Mouse (Mus musculus) myocyte (in vitro differentiated cells): Measurements from ENCODE around the gene Zfp747. TPM values are rescaled to one million over a fixed set of nuclear protein-coding genes. Genes with fewer than 3 reads are reported as not detected.
"Not testable (repeated sequence)": the region's sequence is repeated elsewhere in the genome, so short reads cannot be mapped to it uniquely, and the experiment has no call there.

Experiments
- H3K27me3 ChIP-seq: one replicate; pipeline ENCODE4 v1.6.1; 2011; ENCODE audit not compliant: control insufficient read depth, insufficient read depth, insufficient read length
- H3K36me3 ChIP-seq: one replicate; pipeline ENCODE4 v1.6.1; 2011; ENCODE audit not compliant: control insufficient read depth, insufficient read depth
- H3K4me2 ChIP-seq: one replicate; pipeline ENCODE4 v1.6.1; 2011; ENCODE audit warnings: low read depth, control low read depth
- H3K4me3 ChIP-seq: one replicate; pipeline ENCODE4 v1.5.1; 2011; ENCODE audit warnings: mild to moderate bottlenecking, control low read depth, moderate library complexity
- H3K79me2 ChIP-seq: one replicate; pipeline ENCODE4 v1.6.1; 2011; ENCODE audit not compliant: control insufficient read depth, insufficient read depth
- H3ac ChIP-seq: one replicate; pipeline ENCODE4 v1.6.1; 2011; ENCODE audit not compliant: control insufficient read depth, insufficient read length
- CEBPB ChIP-seq: IDR thresholded peaks from 2 replicates; pipeline ENCODE4 v1.6.1; 2011; ENCODE audit warnings: mild to moderate bottlenecking, moderate library complexity; ENCODE audit not compliant: poor library complexity, insufficient read depth, severe bottlenecking
- E2F4 ChIP-seq: IDR thresholded peaks from one replicate; pipeline ENCODE4 v1.6.1; 2011; ENCODE audit warnings: mild to moderate bottlenecking, control low read depth, moderate library complexity; ENCODE audit not compliant: insufficient read depth
- MAX ChIP-seq: IDR thresholded peaks from one replicate; pipeline ENCODE4 v1.6.1; 2011; ENCODE audit warnings: low read depth, mild to moderate bottlenecking, control low read depth
- MYOD1 ChIP-seq, 3 experiments: IDR thresholded peaks; one replicate each; pipeline ENCODE4 v1.6.1; 2011; ENCODE audit warnings: control low read depth in 2 of 3, low read depth in 2 of 3, mild to moderate bottlenecking in 2 of 3, moderate library complexity in 1 of 3; ENCODE audit not compliant: insufficient read length in 2 of 3, control insufficient read depth in 1 of 3
- MYOG ChIP-seq, 3 experiments: IDR thresholded peaks; one replicate each; pipeline ENCODE4 v1.6.1; 2011; ENCODE audit warnings: control low read depth in 2 of 3, low read depth in 2 of 3, mild to moderate bottlenecking in 2 of 3; ENCODE audit not compliant: insufficient read length in 2 of 3, control insufficient read depth in 1 of 3, insufficient read depth in 1 of 3
- POLR2A ChIP-seq: IDR thresholded peaks from one replicate; pipeline ENCODE4 v1.6.1; 2011; ENCODE audit warnings: low read depth, mild to moderate bottlenecking, control low read depth, moderate library complexity; ENCODE audit not compliant: insufficient read length
- POLR2AphosphoS2 ChIP-seq: IDR thresholded peaks from one replicate; pipeline ENCODE4 v1.6.1; 2011; ENCODE audit warnings: low read depth, control low read depth; ENCODE audit not compliant: insufficient read length
- REST ChIP-seq: IDR thresholded peaks from one replicate; pipeline ENCODE4 v1.6.1; 2011; ENCODE audit warnings: mild to moderate bottlenecking, control low read depth, moderate library complexity; ENCODE audit not compliant: insufficient read depth, insufficient read length
- SRF ChIP-seq: IDR thresholded peaks from one replicate; pipeline ENCODE4 v1.6.1; 2011; ENCODE audit warnings: low read depth; ENCODE audit not compliant: control insufficient read depth, insufficient read length
- TCF12 ChIP-seq: IDR thresholded peaks from one replicate; pipeline ENCODE4 v1.6.1; 2011; ENCODE audit warnings: mild to moderate bottlenecking, control low read depth; ENCODE audit not compliant: poor library complexity, insufficient read depth, severe bottlenecking
- TCF3 ChIP-seq: IDR thresholded peaks from one replicate; pipeline ENCODE4 v1.6.1; 2011; ENCODE audit warnings: low read depth, control low read depth; ENCODE audit not compliant: insufficient read length
- USF1 ChIP-seq: IDR thresholded peaks from one replicate; pipeline ENCODE4 v1.6.1; 2011; ENCODE audit warnings: low read depth, mild to moderate bottlenecking, control low read depth, moderate library complexity
- polyA plus RNA-seq: library from polyadenylated mRNA; unstranded; fragments of >200 nt; fragmentation: generic; extraction: Trizol; gene quantifications from one replicate; pipeline ENCODE4 v1.2.1, GENCODE M21; 2012; ENCODE audit warnings: missing spikeins

Zfp747 gene
- polyA plus RNA-seq, 1 experiment: 3.6 TPM

DNA sequence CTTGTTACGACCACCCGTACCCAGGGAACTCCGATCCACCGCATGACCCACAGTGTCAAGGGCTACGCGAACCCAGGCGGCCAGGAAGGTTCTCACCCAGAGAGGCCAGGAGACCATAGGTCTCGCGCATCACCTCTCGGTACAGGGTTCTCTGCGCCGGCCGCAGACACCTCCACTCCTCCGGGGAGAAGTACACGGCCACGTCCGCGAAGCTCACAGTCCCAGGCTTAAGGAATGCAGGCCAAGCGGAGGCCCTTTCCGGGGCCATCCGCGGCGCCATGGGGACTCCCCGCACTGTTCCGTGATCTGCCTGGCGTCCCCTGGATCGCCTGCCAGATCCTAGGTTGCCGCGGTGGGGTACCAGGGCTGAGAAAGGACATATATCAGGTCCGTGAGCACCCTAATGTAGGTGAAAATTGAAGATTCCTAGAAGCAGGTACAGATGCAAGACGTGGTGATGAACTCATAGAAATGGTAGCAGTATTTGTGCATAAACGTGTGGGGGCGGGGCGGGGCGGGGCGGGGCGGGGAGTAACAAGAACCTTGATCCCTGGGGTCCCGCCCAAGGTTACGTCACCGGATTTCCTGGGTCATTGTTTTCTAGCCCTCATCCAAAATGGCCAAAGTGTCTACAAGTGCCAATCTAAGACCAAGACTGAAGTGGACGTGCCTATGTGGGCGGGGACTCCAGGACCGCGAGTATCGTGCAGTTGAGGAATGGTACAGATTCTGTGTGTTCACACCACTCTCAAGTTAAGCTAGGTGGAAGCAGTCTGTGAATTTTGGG is 17.5 kb upstream of the Zfp747 start, which contains the start of gene E430018J23Rik:
TSS of gene E430018J23Rik (minus strand) at position 473 of the 787 bp plus-strand sequence.
- H3K4me3 ChIP-seq: peak within 1 kb of the TSS; percentile 69
- no peaks in the 10 kb centered on the region for H3K79me2 ChIP-seq
- no peaks in the 10 kb centered on the region for H3K36me3 ChIP-seq
- H3ac ChIP-seq: peak within 1 kb of the TSS; percentile 60
- H3K4me2 ChIP-seq: peak within 1 kb of the TSS; percentile 83
- H3K27me3 ChIP-seq: peaks cover 5% of the 10 kb centered on the region
- TF ChIP-seq MYOG (IDR thresholded peaks at IDR 0.05; ENCODE audit: control insufficient read depth in 1 of 3, insufficient read depth in 1 of 3, insufficient read length in 2 of 3, low read depth in 2 of 3) (no peak), REST (no peak), POLR2A (peak; percentile 73), E2F4 (no peak), MYOD1 (IDR thresholded peaks at IDR 0.05; ENCODE audit: control insufficient read depth in 1 of 3, insufficient read length in 2 of 3, low read depth in 2 of 3) (no peak), CEBPB (no peak), SRF (no peak), USF1 (no peak), MAX (no peak), TCF3 (no peak), TCF12 (no peak), POLR2AphosphoS2 (peak; percentile 60)

DNA sequence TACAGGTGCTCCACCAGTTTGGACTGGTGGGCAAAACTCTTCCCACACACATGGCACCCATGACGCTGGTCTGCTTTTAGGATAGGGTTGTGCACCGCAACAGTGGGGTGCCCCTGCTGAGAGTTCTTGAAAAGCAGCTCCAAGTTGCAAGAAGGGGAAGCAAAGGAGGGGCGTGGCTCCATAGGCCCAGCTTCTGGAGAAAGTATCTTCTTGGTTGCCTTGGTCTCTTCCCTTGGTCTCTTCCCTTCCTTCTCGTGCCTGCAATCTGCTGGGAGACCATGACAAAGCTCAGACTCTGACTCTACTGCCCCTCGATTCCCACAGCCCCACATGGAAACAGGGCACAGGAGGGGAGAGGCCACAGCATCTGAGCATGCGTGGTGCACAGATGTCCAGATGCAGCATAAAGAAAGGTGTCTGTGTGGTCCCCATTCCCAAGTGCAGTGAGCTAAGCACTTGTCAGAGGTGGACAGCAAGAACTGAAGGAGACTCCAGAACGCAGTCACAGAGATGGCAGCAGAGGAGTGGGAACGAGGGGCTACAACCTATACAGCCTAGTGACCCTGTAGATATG is 16.5 kb upstream of the Zfp747 start:
- Histone ChIP-seq H3K27me3 (no peaks in the 10 kb centered on the region), H3K4me3 (peak overlapping the region; percentile 69), H3ac (no peak overlapping the region), H3K4me2 (peak overlapping the region; percentile 81), H3K79me2 (no peaks in the 10 kb centered on the region), H3K36me3 (no peaks in the 10 kb centered on the region)
- TF ChIP-seq MAX (no peak), POLR2A (no peak), CEBPB (no peak), MYOG (IDR thresholded peaks at IDR 0.05; ENCODE audit: control insufficient read depth in 1 of 3, insufficient read depth in 1 of 3, insufficient read length in 2 of 3, low read depth in 2 of 3) (no peak), MYOD1 (IDR thresholded peaks at IDR 0.05; ENCODE audit: control insufficient read depth in 1 of 3, insufficient read length in 2 of 3, low read depth in 2 of 3) (no peak), TCF3 (no peak), E2F4 (no peak), REST (no peak), USF1 (no peak), SRF (no peak), POLR2AphosphoS2 (no peak), TCF12 (no peak)

DNA sequence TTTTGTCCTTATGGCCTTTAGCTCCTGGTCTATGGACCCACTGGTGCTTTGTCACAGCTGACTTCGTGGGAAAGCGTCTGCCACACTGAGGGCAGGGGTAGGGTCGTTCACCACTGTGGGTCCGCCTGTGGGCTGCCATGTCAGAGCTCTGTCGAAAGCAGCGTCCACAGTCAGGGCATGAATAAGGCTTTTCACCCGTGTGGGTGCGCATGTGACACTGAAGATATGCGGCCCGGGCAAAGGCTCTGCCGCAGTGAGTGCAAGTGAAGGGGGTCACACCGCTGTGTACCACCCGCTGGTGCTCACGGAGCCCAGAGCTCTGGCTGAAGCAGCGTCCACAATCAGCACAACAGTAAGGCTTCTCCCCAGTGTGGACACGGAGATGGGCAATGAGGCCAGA is 15.7 kb upstream of the Zfp747 start:
- no peaks in the 10 kb centered on the region for H3K27me3 ChIP-seq
- no peak for TF ChIP-seq MYOD1 (IDR thresholded peaks at IDR 0.05; ENCODE audit: control insufficient read depth in 1 of 3, insufficient read length in 2 of 3, low read depth in 2 of 3)
- TF ChIP-seq MAX: no peak
- TF ChIP-seq SRF: no peak
- no peak for TF ChIP-seq POLR2A
- no peak for TF ChIP-seq MYOG (IDR thresholded peaks at IDR 0.05; ENCODE audit: control insufficient read depth in 1 of 3, insufficient read depth in 1 of 3, insufficient read length in 2 of 3, low read depth in 2 of 3)
- no peak for TF ChIP-seq E2F4
- TF ChIP-seq TCF12: no peak
- no peak for TF ChIP-seq CEBPB
- TF ChIP-seq REST: no peak
- TF ChIP-seq POLR2AphosphoS2: no peak
- no peak for TF ChIP-seq USF1
- no peak for TF ChIP-seq TCF3
- no peak overlapping the region for H3K4me3 ChIP-seq
- no peak overlapping the region for H3ac ChIP-seq
- no peaks in the 10 kb centered on the region for H3K36me3 ChIP-seq
- H3K4me2 ChIP-seq: no peak overlapping the region
- no peaks in the 10 kb centered on the region for H3K79me2 ChIP-seq

DNA sequence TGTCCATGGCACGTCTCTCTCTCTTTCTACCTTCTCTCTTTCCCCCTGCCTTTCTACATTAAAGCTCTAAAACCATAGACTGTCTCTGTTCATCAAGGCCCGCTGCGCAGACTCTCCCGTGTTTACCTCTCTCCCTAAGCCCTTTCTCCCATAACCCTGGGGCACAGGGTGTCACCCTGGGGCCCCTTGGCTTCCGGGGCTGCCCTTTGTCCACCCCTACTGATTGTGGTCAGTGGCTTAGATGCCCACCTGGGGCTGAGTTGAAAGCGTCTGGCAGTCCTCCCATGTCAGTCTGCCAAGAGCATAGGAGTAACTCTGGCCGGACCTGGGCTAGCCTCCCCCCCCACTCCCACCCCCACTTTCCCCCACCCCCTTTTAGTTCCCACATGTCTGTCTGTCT is 14.5 kb upstream of the Zfp747 start:
- Histone ChIP-seq H3ac (no peak overlapping the region), H3K4me3 (no peak overlapping the region), H3K79me2 (no peaks in the 10 kb centered on the region), H3K27me3 (no peaks in the 10 kb centered on the region), H3K4me2 (no peak overlapping the region), H3K36me3 (no peaks in the 10 kb centered on the region)
- TF ChIP-seq MYOG (IDR thresholded peaks at IDR 0.05; ENCODE audit: control insufficient read depth in 1 of 3, insufficient read depth in 1 of 3, insufficient read length in 2 of 3, low read depth in 2 of 3) (no peak), E2F4 (no peak), REST (no peak), POLR2A (no peak), SRF (no peak), MYOD1 (IDR thresholded peaks at IDR 0.05; ENCODE audit: control insufficient read depth in 1 of 3, insufficient read length in 2 of 3, low read depth in 2 of 3) (no peak), USF1 (no peak), MAX (no peak), POLR2AphosphoS2 (no peak), CEBPB (no peak), TCF3 (no peak)

DNA sequence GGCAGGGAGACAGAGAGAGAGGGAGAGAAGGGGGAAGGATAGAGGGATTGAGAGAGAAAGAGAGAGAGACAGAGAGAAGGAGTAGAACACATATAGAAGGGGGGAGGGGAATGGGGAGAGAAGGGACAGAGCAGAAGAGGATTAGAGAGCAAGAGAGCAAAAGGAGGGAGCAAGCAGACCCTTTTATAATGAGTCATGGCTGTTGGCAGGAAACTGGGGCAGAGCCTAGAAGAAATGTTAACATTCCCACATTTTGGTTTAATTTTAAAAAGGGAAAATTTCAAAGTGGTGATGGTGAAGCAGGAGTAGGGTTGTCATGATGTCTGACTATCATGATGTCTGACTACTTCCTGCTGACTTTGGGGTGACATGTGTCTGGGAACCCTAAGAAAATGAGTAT is 12.4 kb upstream of the Zfp747 start:
- H3K4me2 ChIP-seq, H3K4me3 ChIP-seq, H3K36me3 ChIP-seq, H3K27me3 ChIP-seq, H3K79me2 ChIP-seq, H3ac ChIP-seq: not testable (repeated sequence)
